Mouse (Mus musculus): ENCODE results near the gene Ddi2. TPM values are rescaled to one million over a fixed set of nuclear protein-coding genes. Genes with fewer than 3 reads are reported as not detected.
"Not testable (repeated sequence)": the region's sequence is repeated elsewhere in the genome, so short reads cannot be mapped to it uniquely, and the experiment has no call there.

Ddi2 gene
- 21.4 and 21.5 TPM in 2 replicates for polyA plus RNA-seq (2016; fragmentation: Nextera tagmentation; extraction: Ambion mirVana)

DNA sequence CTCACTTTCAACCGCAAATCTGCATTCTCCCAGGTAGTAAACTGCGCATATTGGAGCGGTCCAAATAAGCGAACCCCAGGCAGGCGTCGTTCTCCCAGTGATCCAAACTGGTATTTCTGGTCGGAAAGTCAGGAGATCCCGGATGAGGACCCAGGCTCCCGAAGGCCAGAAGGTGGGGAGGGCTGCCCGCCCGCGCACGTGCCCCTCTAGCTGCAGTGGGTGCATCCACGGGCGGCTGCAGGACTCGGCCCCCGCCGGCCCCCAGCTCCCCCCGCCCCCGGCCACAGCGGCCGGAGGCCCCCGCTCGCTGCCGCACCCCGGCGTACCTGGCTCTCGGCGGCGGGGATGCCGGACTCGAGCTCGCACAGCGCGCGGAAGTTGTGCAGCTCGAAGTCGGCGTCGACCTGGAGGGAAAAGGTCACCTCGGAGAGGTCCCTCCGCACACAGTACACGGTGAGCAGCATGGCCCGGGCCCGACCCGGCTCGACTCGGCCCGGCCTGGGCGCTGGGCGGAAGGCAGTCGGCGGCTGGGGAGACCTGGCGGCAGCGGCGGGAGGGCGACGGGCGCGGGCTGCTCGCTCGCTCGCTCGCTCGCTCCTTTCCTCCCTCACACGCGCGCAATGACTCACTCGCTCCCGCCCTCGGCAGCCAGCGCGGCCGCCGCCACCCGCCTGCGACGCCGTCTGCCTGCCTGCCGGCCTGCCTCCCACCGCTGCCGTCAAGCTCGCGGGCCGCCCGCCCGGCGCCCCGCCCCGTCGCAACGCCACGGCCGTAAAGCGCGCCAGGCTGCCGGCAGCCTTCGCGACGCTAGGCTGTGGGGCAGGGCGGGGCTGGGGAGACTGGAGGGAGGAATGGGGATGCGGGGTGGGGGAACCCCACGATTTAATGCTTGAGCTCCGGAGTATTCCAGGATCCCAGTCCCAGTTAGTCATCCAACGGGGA lies at the start of gene Ddi2:
Ddi2 (minus strand) TSS at position 689 of the 942 bp plus-strand sequence.
- WGBS: under 1% methylated on average over 94 of the region's 105 CpGs
- peaks cover 19% of the 10 kb centered on the region for H3K4me1 ChIP-seq
- peak within 1 kb of the TSS; percentile 98 for H3K27ac ChIP-seq
- peak; percentile 94 for DNase-seq (ENCODE audit: low spot score)
- H3K4me3 ChIP-seq: peak within 1 kb of the TSS; percentile 100
- H3K9me3 ChIP-seq: no peaks in the 10 kb centered on the region
- peaks cover 12% of the 10 kb centered on the region for H3K36me3 ChIP-seq
- no peaks in the 10 kb centered on the region for H3K27me3 ChIP-seq (ENCODE audit: insufficient read depth, poor library complexity, severe bottlenecking)

DNA sequence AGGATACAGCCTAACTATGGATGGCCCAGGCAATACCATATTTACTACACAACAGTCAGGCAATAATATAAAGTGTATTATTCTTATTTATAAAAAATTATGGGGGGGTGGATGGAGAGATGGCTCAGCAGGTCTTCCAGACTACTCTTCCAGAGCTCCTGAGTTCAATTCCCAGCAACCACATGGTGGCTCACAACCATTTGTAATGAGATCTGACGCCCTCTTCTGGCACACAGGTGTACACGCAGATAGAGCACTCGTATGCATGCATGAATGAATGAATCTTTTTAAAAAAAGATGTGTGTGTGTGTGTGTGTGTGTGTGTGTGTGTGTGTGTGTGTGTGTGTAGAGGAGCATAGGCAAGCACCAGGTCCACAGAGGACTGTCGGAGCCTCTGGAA lies 49.8 kb upstream of the Ddi2 start:
- WGBS: 83% methylated on average over 4 of the region's 4 CpGs
- H3K27me3 ChIP-seq (ENCODE audit: insufficient read depth, poor library complexity, severe bottlenecking); DNase-seq (ENCODE audit: low spot score); H3K4me1 ChIP-seq; H3K27ac ChIP-seq; H3K9me3 ChIP-seq; H3K4me3 ChIP-seq: not testable (repeated sequence)
- H3K36me3 ChIP-seq: peaks cover 90% of the 10 kb centered on the region

DNA sequence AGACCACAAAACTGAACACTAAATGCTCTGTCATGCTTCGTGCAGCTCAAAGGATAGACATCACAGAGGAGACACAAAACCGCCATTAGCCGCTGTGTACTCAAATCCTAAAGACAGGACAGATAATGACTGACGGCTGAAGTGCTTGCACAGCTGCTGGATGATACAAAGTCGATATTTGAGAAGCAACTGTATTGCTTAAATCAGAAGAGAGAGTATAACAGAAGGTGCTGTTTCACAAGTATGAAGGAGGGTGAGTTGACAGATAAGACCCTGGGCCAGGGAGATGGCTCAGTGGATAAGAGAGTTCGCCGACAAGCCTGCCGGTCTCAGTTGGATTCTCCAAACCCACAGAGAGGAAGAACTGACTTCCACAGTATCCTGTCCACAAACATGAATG lies 48.6 kb upstream of the Ddi2 start:
- Histone ChIP-seq H3K4me3 (no peak overlapping the region), H3K27ac (no peak overlapping the region), H3K27me3 (ENCODE audit: insufficient read depth, poor library complexity, severe bottlenecking) (no peaks in the 10 kb centered on the region), H3K4me1 (peaks cover 18% of the 10 kb centered on the region), H3K36me3 (peaks cover 95% of the 10 kb centered on the region), H3K9me3 (no peaks in the 10 kb centered on the region)
- 81% methylated on average over 8 of the region's 8 CpGs for WGBS
- DNase-seq (ENCODE audit: low spot score): no peak

DNA sequence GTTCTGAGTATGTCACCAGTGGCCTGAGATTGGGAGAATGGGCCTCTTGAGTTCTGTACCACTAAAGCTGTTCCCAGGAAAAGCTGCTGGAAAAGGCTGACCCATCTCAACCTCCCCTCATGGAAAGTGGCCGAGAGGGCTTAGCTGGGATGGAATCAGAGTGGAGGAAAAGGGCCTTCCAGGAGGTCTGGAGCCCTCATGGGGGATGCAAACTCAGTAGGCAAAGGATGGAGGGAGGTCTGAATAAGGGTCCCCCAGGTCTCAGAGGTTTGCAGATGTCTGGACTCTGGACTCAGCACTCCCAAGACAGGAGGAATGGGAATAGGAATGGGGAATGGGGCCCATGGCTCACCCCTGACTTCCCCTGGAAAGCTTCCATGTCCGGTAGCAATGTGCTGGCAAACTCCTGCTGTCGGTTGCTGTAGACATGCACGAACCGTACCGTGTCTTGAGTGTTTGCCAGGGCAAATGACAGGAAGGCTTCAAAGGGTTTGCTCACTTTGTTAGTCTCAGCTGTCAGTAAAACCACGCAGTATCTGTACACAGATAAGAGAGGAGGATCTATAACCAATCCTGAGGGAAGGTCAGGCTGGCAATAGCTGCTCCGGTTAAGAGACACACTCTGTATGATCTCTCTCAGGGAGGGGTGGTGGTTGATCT lies 46.4 kb upstream of the Ddi2 start:
- H3K36me3 ChIP-seq: peaks cover 92% of the 10 kb centered on the region
- 68% methylated on average over 8 of the region's 8 CpGs for whole genome bisulfite sequencing
- no peak overlapping the region for H3K27ac ChIP-seq
- no peaks in the 10 kb centered on the region for H3K9me3 ChIP-seq
- peaks cover 24% of the 10 kb centered on the region for H3K4me1 ChIP-seq
- H3K27me3 ChIP-seq (ENCODE audit: insufficient read depth, poor library complexity, severe bottlenecking): no peaks in the 10 kb centered on the region
- no peak for DNase-seq (ENCODE audit: low spot score)
- no peak overlapping the region for H3K4me3 ChIP-seq

DNA sequence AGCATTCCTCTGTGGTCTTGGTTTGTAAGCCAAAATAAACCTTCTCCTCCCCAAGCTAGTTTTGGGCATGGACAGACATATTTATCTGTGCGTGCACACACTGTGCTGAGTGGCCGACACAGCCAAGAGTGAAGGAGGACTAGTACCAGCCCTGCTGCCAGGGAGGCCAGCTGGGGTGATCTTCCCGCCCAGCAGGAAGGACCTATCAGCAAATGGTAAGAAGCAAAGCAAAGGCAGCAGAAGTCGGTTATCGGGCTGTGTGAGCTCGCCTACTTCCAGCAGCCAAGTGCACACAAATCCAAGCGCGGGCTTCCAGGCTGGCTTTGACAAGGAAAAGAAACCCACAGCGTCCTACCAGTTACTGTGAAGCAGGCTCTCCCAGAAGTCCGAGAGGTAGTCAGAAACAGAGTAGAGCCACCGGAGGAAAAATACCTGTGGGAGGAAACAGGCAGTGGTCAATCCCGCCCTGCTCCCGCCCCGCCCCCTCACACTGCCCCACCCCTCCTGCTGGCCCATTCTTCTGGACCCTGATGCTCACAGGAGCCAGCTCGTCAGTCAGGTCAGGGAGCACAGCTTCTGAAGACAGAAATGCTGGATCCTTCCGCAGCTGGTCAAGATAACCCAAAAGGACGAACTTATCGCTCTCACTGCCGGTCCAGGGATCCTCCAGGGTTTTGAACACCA lies 44.3 kb upstream of the Ddi2 start:
- no peaks in the 10 kb centered on the region for H3K27me3 ChIP-seq (ENCODE audit: insufficient read depth, poor library complexity, severe bottlenecking)
- peaks cover 92% of the 10 kb centered on the region for H3K36me3 ChIP-seq
- H3K27ac ChIP-seq: peak overlapping the region; percentile 72; the same call in 1 of the 2 replicates
- peak overlapping the region; percentile 16; the same call in 1 of the 2 replicates for H3K4me3 ChIP-seq
- peak; percentile 90 for DNase-seq (ENCODE audit: low spot score)
- 41% methylated on average over 19 of the region's 19 CpGs for WGBS
- peaks cover 24% of the 10 kb centered on the region for H3K4me1 ChIP-seq
- H3K9me3 ChIP-seq: no peaks in the 10 kb centered on the region

DNA sequence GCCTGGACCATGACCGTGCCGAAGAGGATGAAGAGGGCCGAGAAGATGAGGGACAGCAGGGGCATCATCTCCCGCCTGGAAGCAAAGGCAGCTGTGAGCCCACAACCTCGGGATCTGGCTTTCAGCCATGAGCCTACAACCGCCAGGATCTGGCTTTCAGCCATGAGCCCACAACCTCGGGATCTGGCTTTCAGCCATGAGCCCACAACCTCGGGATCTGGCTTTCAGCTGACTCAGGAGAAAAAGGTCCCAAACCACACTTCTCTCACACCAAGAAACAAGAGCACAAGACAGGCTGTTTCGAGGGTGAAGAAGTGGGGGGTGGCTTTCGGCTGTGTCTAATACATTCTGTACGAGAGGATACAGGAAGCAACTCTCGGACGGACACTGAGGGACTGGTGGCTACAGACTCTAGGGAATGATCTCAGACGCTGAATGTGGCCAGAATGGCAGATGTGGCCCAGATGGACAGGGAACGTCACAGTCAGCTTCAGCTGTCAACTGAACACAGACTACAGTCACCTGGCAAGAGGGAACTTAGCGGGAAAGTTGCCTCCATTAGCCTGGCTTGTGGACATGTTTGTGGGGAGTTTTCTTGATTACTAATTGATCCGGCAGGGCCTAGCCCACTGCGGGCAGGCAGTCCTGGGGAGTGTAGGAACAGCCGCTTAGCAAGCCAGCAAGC lies 43.6 kb upstream of the Ddi2 start:
- H3K36me3 ChIP-seq: peaks cover 92% of the 10 kb centered on the region

DNA sequence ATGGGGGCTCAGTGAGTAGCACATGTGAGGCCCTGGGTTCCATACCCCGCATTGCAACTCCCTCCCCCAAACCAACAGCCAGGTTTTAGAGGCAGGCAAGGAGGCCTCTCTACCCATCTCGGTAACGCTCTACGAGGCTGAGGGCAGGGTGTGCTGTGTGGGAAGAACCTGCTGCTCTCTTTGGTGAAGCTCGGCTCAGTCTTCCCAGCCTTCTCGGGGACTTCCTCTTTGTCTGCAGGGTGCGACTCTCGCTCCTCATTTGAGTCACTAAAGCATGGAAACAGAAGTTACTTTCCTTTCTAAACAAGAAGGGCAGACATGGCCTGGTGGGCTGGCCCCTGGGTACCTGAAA lies 43.1 kb upstream of the Ddi2 start:
- Histone ChIP-seq H3K27ac (peak overlapping the region; percentile 72; the same call in 1 of the 2 replicates), H3K4me1 (peaks cover 24% of the 10 kb centered on the region), H3K9me3 (no peaks in the 10 kb centered on the region), H3K36me3 (peaks cover 91% of the 10 kb centered on the region), H3K27me3 (ENCODE audit: insufficient read depth, poor library complexity, severe bottlenecking) (no peaks in the 10 kb centered on the region), H3K4me3 (no peak overlapping the region)
- no peak for DNase-seq (ENCODE audit: low spot score)
- 84% methylated on average over 8 of the region's 8 CpGs for WGBS

More for the DNA sequence above, 43.6 kb upstream of the Ddi2 start:
- Histone ChIP-seq H3K4me3 (peak overlapping the region; percentile 16; the same call in 1 of the 2 replicates), H3K4me1 (peaks cover 24% of the 10 kb centered on the region), H3K27me3 (ENCODE audit: insufficient read depth, poor library complexity, severe bottlenecking) (no peaks in the 10 kb centered on the region), H3K9me3 (no peaks in the 10 kb centered on the region), H3K27ac (peak overlapping the region; percentile 72)
- DNase-seq (ENCODE audit: low spot score): no peak
- 63% methylated on average over 19 of the region's 19 CpGs for WGBS

DNA sequence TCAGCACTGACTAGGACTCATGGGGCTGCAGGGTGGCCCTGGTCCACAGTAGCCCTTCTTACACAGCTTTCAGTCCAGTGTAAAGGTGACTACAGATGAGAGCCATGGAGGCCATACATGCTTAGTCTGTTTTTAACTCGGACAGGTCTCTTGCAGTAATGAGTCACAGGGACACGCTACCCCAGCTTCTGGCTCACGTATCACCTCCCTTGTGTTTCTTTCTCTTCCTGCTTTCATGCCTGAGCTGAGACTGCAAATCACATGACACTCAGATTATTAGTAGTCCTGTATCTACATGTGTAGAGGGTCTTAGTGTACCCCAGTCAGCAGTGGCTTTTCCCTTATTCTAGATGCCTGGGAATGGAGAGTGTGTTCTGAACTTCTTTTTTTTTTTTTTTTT lies 41.8 kb upstream of the Ddi2 start:
- Histone ChIP-seq H3K36me3 (peaks cover 87% of the 10 kb centered on the region), H3K4me3 (no peak overlapping the region), H3K27ac (no peak overlapping the region), H3K4me1 (peaks cover 24% of the 10 kb centered on the region), H3K27me3 (ENCODE audit: insufficient read depth, poor library complexity, severe bottlenecking) (no peaks in the 10 kb centered on the region), H3K9me3 (no peaks in the 10 kb centered on the region)
- DNase-seq (ENCODE audit: low spot score): no peak
- 95% methylated on average over 3 of the region's 3 CpGs for WGBS

DNA sequence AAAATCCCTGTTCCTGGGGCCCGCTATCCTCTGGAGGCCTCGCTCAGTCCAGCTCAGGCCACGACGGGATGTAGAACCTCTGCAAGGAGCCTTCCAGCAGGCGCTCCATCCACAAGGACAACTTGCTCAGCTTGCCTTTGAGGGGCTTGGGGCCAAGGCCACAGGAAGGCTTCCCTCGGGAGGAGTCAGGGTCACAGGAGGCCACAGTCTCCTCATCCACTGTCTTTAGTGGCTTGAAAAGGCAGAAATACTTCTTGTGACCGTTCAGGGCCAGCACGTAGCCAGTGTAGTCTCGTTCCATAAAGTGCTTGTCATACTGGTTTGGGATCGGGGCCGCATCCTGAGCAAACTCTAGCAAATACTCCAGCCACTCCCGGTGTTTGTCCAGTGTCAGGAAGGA lies 40.3 kb upstream of the Ddi2 start:
- 92% methylated on average over 12 of the region's 12 CpGs for WGBS

DNA sequence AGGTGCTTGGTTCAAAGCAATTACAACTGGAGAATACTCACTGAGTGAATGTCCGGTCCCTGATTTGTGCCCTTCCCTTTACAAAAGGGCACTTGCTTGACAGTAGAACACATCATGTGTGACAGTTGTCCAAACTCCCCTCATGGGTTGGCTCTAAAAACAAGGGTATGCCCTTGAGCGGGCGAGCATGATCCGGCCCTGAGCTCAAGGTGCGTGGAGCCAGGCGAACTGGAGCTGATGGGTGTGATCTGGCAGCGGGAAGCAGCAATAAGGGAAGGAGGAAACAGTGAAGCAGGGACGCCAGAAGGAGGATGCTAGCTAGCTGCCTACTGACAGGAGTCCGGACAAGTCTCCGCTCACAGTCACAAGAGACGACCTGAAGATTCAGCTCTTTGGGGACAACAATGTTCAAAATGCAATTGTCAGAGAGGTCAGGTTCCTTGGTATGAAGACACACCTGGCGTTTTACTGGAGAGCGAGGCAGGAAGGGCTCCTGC lies 38.9 kb upstream of the Ddi2 start:
- Histone ChIP-seq H3K36me3 (peaks cover 66% of the 10 kb centered on the region), H3K4me1 (peaks cover 22% of the 10 kb centered on the region), H3K4me3 (no peak overlapping the region), H3K27me3 (ENCODE audit: insufficient read depth, poor library complexity, severe bottlenecking) (no peaks in the 10 kb centered on the region), H3K27ac (no peak overlapping the region), H3K9me3 (no peaks in the 10 kb centered on the region)
- WGBS: 91% methylated on average over 13 of the region's 13 CpGs
- DNase-seq (ENCODE audit: low spot score): no peak

More for the DNA sequence above, 40.3 kb upstream of the Ddi2 start:
- H3K27ac ChIP-seq: no peak overlapping the region
- no peak overlapping the region for H3K4me3 ChIP-seq
- peaks cover 31% of the 10 kb centered on the region for H3K4me1 ChIP-seq
- peaks cover 74% of the 10 kb centered on the region for H3K36me3 ChIP-seq
- H3K9me3 ChIP-seq: no peaks in the 10 kb centered on the region
- H3K27me3 ChIP-seq (ENCODE audit: insufficient read depth, poor library complexity, severe bottlenecking): no peaks in the 10 kb centered on the region
- DNase-seq (ENCODE audit: low spot score): no peak

DNA sequence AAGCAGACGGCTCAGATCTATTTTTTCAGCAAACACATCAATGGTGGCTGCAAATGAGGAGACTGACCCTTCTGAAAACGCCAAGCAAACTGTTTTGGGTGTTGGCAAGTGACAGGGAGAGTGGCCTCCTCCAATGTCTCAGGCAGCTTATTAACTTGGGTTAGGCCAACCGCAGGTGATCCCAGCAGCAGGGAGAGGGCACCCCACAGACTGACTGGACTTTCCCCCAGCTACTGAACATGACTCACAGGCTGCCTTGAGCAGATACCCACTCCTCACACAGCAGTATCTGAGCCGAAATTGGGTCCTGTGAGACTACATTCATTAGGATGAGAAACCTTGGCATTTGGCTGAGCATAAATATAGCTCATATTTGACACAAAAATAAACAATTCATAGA lies 37.7 kb upstream of the Ddi2 start:
- no peak overlapping the region for H3K27ac ChIP-seq
- no peak overlapping the region for H3K4me3 ChIP-seq
- peaks cover 13% of the 10 kb centered on the region; the same call in 1 of the 2 replicates for H3K4me1 ChIP-seq
- DNase-seq (ENCODE audit: low spot score): no peak
- H3K27me3 ChIP-seq (ENCODE audit: insufficient read depth, poor library complexity, severe bottlenecking): no peaks in the 10 kb centered on the region
- WGBS: 82% methylated on average over 4 of the region's 4 CpGs
- H3K9me3 ChIP-seq: no peaks in the 10 kb centered on the region
- peaks cover 54% of the 10 kb centered on the region for H3K36me3 ChIP-seq

DNA sequence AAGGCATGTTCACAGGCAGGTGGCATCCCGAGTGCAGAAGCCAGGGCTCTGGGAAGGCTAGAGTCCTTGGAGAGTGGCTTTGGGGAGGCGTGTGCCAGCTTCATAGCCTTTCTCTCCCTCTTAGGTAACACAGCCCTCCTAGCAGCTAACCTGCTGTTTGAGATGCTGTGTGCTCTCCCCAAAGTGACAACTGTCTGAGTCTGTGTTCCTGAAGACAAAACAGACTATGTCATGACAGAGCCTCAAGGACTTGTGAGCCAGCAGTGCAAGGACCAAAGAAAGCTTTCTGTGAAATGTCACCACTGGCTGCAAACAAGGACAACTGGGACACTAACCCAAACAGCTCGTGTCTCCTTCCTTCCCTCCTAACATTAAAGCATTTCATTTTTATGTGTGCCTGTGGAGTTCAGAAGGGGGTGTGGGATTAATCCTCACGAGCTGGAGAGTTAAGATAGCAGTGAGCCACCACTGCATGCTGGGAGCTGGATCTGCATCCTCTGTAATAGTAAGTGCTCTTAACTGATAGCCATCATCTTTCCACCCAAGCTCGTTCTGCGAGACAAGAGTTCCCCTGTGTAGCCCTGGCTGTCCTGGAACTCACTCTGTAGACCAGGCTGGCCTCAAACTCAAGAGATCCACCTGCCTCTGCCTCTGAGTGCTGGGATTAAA lies 35.8 kb upstream of the Ddi2 start:
- Histone ChIP-seq H3K4me1 (peaks cover 13% of the 10 kb centered on the region; the same call in 1 of the 2 replicates), H3K9me3 (no peaks in the 10 kb centered on the region), H3K4me3 (no peak overlapping the region), H3K27me3 (ENCODE audit: insufficient read depth, poor library complexity, severe bottlenecking) (no peaks in the 10 kb centered on the region), H3K27ac (no peak overlapping the region), H3K36me3 (peaks cover 38% of the 10 kb centered on the region)
- no peak for DNase-seq (ENCODE audit: low spot score)
- WGBS: 44% methylated on average over 6 of the region's 6 CpGs
